Mouse (Mus musculus): ENCODE measurements at regions not wholly inside any gene's neighbourhood (a gene's known extent, or its start where the extent isn't known, plus 50 kb on each side); places are given as distances from the start of the nearest gene placed in this dataset.

- TF ChIP-seq CTCF (IDR thresholded peaks at IDR 0.05; ENCODE audit: borderline replicate concordance, insufficient read depth, low read length) (no peak), POLR2A (IDR thresholded peaks at IDR 0.05; ENCODE audit: low read depth, low read length) (no peak)
Measured at GRCm38 (mm10) chr12:78033766-78034165, 160.3 kb upstream of the Gm6657 start.
